Mouse (Mus musculus): ENCODE measurements at regions not wholly inside any gene's neighbourhood (a gene's known extent, or its start where the extent isn't known, plus 50 kb on each side); places are given as distances from the start of the nearest gene placed in this dataset.

DNA sequence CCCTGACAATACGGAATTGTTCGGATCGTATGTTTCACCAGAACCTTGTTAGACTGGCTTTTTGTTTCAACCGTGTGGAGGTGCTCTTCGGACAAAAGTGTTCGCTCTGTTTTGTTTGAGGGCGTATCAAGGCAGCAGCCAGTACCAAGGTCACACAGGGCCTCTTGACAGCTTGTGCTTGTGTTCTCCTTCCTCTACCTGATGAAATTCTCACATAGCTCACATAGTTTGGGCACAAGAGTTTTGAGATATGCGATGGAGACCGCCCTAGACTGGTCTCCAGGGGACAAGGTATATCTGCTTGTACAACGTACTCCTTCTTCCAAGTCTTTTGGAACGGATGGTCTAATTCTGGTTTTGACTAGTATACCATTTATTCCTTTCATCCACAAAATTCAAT, 70.9 kb upstream of the Hmga2 start:
- H3K4me3 ChIP-seq (replicated peaks), result no peak overlapping the region
- H3K36me3 ChIP-seq (replicated peaks; ENCODE audit: low read length), result no peaks in the 10 kb centered on the region
- H3K9me3 ChIP-seq, result peaks cover 15% of the 10 kb centered on the region
- TF ChIP-seq FLI1 (IDR thresholded peaks at IDR 0.05; ENCODE audit: low read length) (no peak), GATA1 (IDR thresholded peaks at IDR 0.05; ENCODE audit: borderline replicate concordance, low read length) (no peak)
- H3K4me1 ChIP-seq, result peaks cover under 1% of the 10 kb centered on the region
- H3K27me3 ChIP-seq (replicated peaks), result peaks cover 17% of the 10 kb centered on the region

DNA sequence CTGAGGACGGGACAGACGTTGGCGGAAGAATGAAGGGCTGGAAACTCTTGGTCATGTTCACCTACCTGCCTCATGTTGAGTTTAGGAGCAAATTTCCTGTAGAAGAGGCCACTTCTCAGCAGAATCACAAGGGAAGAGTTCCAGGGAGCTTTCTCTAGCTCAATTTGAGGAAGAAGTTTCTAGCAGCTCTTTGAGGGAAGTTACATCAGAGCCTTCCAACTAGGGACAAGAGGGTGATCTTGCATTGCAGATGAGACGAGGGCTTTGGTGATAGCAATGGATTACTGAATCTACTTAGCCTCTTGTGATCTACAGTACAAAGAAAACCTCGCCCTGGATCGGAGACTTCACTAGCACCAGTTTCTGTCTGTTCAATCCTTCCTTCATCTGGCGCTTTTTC, 65.3 kb upstream of the Hmga2 start:
- H3K9me3 ChIP-seq, result peaks cover 21% of the 10 kb centered on the region
- TF ChIP-seq FLI1 (IDR thresholded peaks at IDR 0.05; ENCODE audit: low read length), result no peak
- no peak for TF ChIP-seq GATA1 (IDR thresholded peaks at IDR 0.05; ENCODE audit: borderline replicate concordance, low read length)
- H3K4me1 ChIP-seq, result no peaks in the 10 kb centered on the region

DNA sequence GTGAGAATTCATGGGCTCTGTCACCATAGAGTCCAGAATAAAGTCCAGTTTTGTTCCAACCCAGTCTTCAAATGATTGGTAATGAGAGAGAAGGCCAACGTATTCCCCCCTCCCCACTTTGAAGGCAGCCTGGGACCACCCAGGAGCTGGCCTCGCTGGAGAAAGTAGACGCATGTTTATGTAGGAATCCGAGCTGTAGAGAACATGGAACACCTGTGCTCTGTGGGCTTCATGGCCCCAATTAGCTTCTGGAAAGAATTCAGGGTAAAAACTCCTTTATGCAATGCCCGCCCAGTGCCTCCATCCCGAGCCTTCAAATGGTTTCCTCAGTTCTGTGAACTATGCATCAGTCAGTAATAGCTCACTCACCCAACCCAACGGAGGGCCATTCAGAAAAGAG, 62.3 kb upstream of the Hmga2 start:
- Histone ChIP-seq H3K4me3 (replicated peaks) (no peak overlapping the region), H3K4me1 (no peaks in the 10 kb centered on the region), H3K36me3 (replicated peaks; ENCODE audit: low read length) (no peaks in the 10 kb centered on the region), H3K27me3 (replicated peaks) (no peaks in the 10 kb centered on the region), H3K9me3 (peaks cover 26% of the 10 kb centered on the region)
- TF ChIP-seq FLI1 (IDR thresholded peaks at IDR 0.05; ENCODE audit: low read length) (no peak), GATA1 (IDR thresholded peaks at IDR 0.05; ENCODE audit: borderline replicate concordance, low read length) (no peak)

More for the DNA sequence above, 65.3 kb upstream of the Hmga2 start:
- Histone ChIP-seq H3K4me3 (replicated peaks) (no peak overlapping the region), H3K27me3 (replicated peaks) (peaks cover 2% of the 10 kb centered on the region), H3K36me3 (replicated peaks; ENCODE audit: low read length) (no peaks in the 10 kb centered on the region)

DNA sequence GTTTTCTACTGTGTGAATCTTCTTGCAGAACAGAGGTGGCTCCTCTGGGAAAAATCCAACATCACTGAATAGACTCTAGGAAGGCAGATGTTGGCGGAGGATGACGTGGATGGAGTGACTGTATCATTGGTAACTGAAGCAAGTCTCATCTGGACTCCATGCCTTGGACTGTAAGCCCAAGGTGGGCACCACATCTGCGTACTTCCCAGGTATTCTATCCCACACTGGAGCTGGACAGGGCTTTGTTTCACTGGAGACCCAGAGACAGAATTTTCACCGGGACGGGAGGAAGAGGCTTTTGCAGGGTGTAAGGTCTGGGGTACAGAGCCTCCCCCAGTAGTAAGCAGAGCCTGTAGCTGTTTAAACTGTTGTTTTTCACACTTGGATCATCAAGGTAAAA, 52.1 kb upstream of the Hmga2 start:
- Histone ChIP-seq H3K9me3 (peaks cover 26% of the 10 kb centered on the region), H3K36me3 (replicated peaks; ENCODE audit: low read length) (no peaks in the 10 kb centered on the region), H3K4me1 (no peaks in the 10 kb centered on the region), H3K27me3 (replicated peaks) (peaks cover 6% of the 10 kb centered on the region), H3K4me3 (replicated peaks) (no peak overlapping the region)
- TF ChIP-seq GATA1 (IDR thresholded peaks at IDR 0.05; ENCODE audit: borderline replicate concordance, low read length) (no peak), FLI1 (IDR thresholded peaks at IDR 0.05; ENCODE audit: low read length) (no peak)

DNA sequence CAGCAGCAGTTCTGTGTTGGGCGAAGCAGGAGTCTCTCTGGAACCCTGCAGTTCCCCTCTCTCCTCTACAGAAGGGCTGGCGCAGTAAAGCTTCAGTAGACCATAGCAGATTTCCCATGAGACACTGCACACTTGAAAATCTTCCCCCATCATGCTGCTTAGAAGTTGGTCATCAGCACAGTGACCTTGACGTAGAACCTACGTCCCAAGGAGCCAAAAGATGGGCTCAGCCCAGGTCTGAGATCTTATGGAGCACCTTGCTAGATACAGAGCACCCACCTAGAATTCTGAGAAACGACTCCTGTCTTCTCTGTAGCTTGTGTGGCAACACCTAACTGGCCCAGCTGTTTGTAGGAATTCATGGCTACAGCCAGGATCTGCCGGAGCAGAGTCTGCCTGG, 51.7 kb upstream of the Hmga2 start:
- peaks cover 26% of the 10 kb centered on the region for H3K9me3 ChIP-seq
- peaks cover 6% of the 10 kb centered on the region for H3K27me3 ChIP-seq (replicated peaks)
- no peak overlapping the region for H3K4me3 ChIP-seq (replicated peaks)
- TF ChIP-seq FLI1 (IDR thresholded peaks at IDR 0.05; ENCODE audit: low read length) (no peak), GATA1 (IDR thresholded peaks at IDR 0.05; ENCODE audit: borderline replicate concordance, low read length) (no peak)
- H3K36me3 ChIP-seq (replicated peaks; ENCODE audit: low read length), result no peaks in the 10 kb centered on the region
- no peaks in the 10 kb centered on the region for H3K4me1 ChIP-seq

DNA sequence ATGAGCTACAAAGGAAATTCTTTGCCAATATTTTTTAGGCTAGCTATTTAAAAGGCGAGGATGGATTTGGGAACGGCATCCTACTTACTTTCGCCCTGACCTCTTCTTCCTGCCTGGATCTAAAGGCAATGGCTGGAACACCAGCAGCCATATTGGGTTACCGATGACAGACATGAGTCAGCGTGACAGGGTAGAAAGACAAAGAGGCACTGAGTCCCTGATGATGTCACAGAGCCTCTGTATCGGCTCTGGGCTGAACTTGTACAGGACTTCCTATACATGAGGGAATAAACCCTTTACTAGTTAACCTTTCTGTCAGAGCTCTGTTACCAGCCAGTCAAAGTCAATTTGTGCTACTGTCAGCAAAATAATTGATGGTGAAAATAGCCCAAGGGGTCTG, 50.7 kb upstream of the Hmga2 start:
- no peak for TF ChIP-seq FLI1 (IDR thresholded peaks at IDR 0.05; ENCODE audit: low read length)
- TF ChIP-seq GATA1 (IDR thresholded peaks at IDR 0.05; ENCODE audit: borderline replicate concordance, low read length), result no peak
- no peaks in the 10 kb centered on the region for H3K36me3 ChIP-seq (replicated peaks; ENCODE audit: low read length)
- no peaks in the 10 kb centered on the region for H3K4me1 ChIP-seq
- peaks cover 8% of the 10 kb centered on the region for H3K27me3 ChIP-seq (replicated peaks)
- no peak overlapping the region for H3K4me3 ChIP-seq (replicated peaks)
- peaks cover 24% of the 10 kb centered on the region for H3K9me3 ChIP-seq

Data from megakaryocyte, embryonic 14.5 days (primary cell).